Mouse (Mus musculus) intestine, embryonic 15.5 days (tissue): Measurements from ENCODE around the gene Nxpe4. TPM values are rescaled to one million over a fixed set of nuclear protein-coding genes. Genes with fewer than 3 reads are reported as not detected.
"Not testable (repeated sequence)": the region's sequence is repeated elsewhere in the genome, so short reads cannot be mapped to it uniquely, and the experiment has no call there.

Experiments
- ATAC-seq: fragments of 200-750 bp; cut with Nextera tagmentation; 2 replicates; pipeline ENCODE4 v1.8.0; 2017; ENCODE audit warnings: moderate TSS enrichment, moderate library complexity
- H3K27ac ChIP-seq: fragments of 300-500 bp; sonication (generic); 2 replicates; pipeline ENCODE4 v1.5.1; 2015; ENCODE audit warnings: mild to moderate bottlenecking, inconsistent platforms
- H3K27me3 ChIP-seq: fragments of 300-500 bp; sonication (generic); replicated peaks from 2 replicates; pipeline ENCODE4 v1.6.1; 2015; ENCODE audit warnings: inconsistent platforms
- H3K36me3 ChIP-seq: fragments of 300-500 bp; sonication (generic); 2 replicates; pipeline ENCODE4 v1.6.1; 2015; ENCODE audit warnings: inconsistent platforms
- H3K4me1 ChIP-seq: fragments of 300-500 bp; sonication (generic); replicated peaks from 2 replicates; pipeline ENCODE4 v1.6.1; 2015; ENCODE audit warnings: inconsistent platforms
- H3K4me2 ChIP-seq: fragments of 300-500 bp; sonication (generic); replicated peaks from 2 replicates; pipeline ENCODE4 v1.6.1; 2015; ENCODE audit warnings: mild to moderate bottlenecking, inconsistent platforms
- H3K4me3 ChIP-seq: fragments of 300-500 bp; sonication (generic); replicated peaks from 2 replicates; pipeline ENCODE4 v1.5.1; 2015; ENCODE audit warnings: inconsistent platforms
- H3K9ac ChIP-seq: fragments of 300-500 bp; sonication (generic); 2 replicates; pipeline ENCODE4 v1.6.1; 2015; ENCODE audit warnings: inconsistent platforms
- H3K9me3 ChIP-seq: fragments of 300-500 bp; sonication (generic); 2 replicates; pipeline ENCODE4 v1.6.1; 2016; ENCODE audit warnings: inconsistent platforms
- WGBS: fragments of 180-500 bp; shearing (Covaris S2); methylation state at CpG from one replicate; pipeline ENCODE4 v1.1.7; 2015; 5-methylcytosine and 5-hydroxymethylcytosine counted together
- polyA plus RNA-seq: library from polyadenylated mRNA; unstranded; fragments of >200 nt; fragmentation: Nextera tagmentation; extraction: Ambion mirVana; gene quantifications from 2 replicates; pipeline ENCODE4 v1.2.1, GENCODE M21; 2015

The Nxpe4 gene
- polyA plus RNA-seq = 4.7 and 4.8 TPM in 2 replicates

DNA sequence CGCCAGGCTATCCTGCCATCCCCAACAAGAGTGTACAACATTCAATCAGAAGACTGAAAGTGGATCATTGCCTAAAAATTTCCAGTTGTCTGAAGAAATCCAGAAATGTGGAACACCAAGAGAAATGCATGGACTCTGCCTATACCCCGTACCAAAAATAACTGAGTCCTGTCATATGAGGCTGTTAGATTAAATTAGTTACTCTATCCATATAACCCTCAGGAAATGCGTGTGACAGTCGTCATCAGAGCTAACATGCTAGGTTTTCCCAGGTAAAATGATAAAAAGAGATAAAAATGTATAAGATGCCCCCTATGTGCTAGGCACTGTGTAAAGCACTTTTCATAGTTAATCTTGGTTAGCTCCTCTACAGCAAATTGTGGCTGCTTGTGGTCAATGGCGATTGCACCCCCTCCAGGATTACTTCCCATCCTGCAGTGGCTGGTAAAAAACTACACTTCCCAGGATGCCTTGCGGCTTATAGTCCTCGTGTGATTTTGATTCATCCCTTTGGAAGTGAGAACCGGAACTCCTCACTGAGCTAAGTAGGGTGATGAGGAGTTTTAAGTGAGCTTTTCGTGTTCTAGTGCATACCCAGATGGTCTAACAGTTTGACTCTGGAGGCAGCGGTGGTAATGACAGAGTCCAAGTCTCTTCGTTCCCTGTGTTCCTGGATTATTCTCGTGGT, at the start of gene Nxpe4:
TSS of gene Nxpe4 (plus strand) at position 519 of the 688 bp plus-strand sequence.
- 28% methylated on average over 12 of the region's 12 CpGs for WGBS
- no peak within 1 kb of the TSS for H3K27ac ChIP-seq
- H3K4me2 ChIP-seq = peak within 1 kb of the TSS; percentile 56
- no peaks in the 10 kb centered on the region for H3K27me3 ChIP-seq
- peak; percentile 78; the same call in 1 of the 2 replicates for ATAC-seq
- H3K9me3 ChIP-seq = no peaks in the 10 kb centered on the region
- peak within 1 kb of the TSS; percentile 41 for H3K4me3 ChIP-seq
- peak within 1 kb of the TSS; percentile 8; the same call in 1 of the 2 replicates for H3K9ac ChIP-seq
- H3K36me3 ChIP-seq = no peaks in the 10 kb centered on the region
- 0 out of 2 replicates have a peak, but pooled peaks cover 2% of the 10 kb centered on the region for H3K4me1 ChIP-seq

- no peaks in the 10 kb centered on the region for H3K4me1 ChIP-seq
- no peaks in the 10 kb centered on the region for H3K9me3 ChIP-seq
- no peak for ATAC-seq
- H3K27me3 ChIP-seq = no peaks in the 10 kb centered on the region
- no peak overlapping the region for H3K4me2 ChIP-seq
- H3K36me3 ChIP-seq = no peaks in the 10 kb centered on the region
- no peak overlapping the region for H3K4me3 ChIP-seq
- WGBS = 25% methylated on average over 3 of the region's 3 CpGs
- no peak overlapping the region for H3K9ac ChIP-seq
- no peak overlapping the region for H3K27ac ChIP-seq
Measured at GRCm38 (mm10) chr9:48126815-48127214, 35.0 kb upstream of the Nxpe4 start.

DNA sequence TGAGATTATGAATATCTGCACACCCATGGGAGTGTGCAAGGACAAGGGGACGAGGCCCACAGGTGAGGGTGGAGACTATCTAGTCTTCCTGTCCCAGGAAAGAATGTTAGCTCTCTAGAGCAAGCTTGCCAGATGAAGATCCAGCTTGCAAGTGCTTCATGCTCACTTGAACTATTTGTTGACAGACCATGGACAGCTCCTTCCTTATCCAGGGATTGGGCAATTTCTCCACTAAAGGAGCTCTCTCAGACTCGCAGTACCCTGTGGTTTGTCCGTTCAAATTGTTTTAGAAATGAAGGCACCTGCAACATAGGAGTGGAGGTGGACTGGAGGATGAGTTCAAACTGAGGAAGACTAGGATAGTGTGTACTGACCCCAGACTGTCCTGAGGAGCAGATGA, 24.3 kb upstream of the Nxpe4 start:
- H3K4me2 ChIP-seq = no peak overlapping the region
- H3K27ac ChIP-seq = no peak overlapping the region
- H3K36me3 ChIP-seq = no peaks in the 10 kb centered on the region
- no peak for ATAC-seq
- H3K27me3 ChIP-seq = no peaks in the 10 kb centered on the region
- no peaks in the 10 kb centered on the region for H3K9me3 ChIP-seq
- WGBS = 13% methylated on average over 3 of the region's 3 CpGs
- no peak overlapping the region for H3K9ac ChIP-seq
- no peak overlapping the region for H3K4me3 ChIP-seq
- H3K4me1 ChIP-seq = no peaks in the 10 kb centered on the region

DNA sequence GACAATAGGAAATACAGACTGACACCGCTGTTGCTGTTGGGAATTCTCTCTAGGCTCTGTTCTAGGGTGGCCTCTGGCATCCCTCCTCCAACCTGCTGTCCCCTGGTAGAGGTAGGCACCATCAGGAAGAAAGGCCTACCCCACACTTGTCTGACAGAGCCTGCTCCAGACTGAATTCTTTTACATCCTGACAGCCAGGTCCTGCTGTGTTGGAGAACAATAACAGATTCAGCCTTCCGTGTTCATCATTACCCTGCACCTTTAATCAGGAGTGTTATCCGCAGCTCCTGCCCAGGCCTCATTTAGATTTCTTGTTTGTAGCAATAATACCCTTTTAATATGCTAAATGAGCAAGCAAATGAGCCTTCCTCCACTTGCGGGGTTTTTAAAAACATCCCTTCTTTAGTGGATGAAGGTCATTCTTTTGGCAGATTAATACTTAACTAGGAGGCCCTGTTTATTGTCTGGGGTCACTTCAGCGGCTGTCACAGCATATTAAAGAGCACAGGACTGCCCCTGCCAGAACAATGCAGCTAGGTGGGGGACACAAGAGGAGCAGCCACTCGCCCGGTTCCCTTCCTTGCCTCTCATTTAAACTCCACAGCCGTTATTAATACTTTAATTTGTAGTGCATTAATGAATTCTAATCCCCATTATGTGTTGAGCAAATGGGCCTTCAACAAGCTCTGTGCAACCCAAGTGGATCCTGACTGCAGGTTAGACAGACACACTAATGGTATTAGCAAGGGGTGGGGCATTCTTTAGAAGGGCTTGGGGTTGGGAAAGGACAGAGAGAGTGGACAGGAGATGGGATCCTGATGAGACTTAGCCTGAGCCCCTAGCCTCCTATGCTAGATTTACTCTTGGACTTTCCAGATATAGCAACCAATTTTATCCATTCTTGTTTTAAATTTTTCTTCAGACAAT, 21.1 kb upstream of the Nxpe4 start:
- Histone ChIP-seq H3K4me2 (no peak overlapping the region), H3K4me1 (no peaks in the 10 kb centered on the region), H3K4me3 (no peak overlapping the region), H3K27me3 (no peaks in the 10 kb centered on the region), H3K27ac (no peak overlapping the region), H3K9me3 (no peaks in the 10 kb centered on the region), H3K36me3 (no peaks in the 10 kb centered on the region), H3K9ac (no peak overlapping the region)
- ATAC-seq = no peak
- WGBS = 37% methylated on average over 8 of the region's 8 CpGs

- no peaks in the 10 kb centered on the region for H3K27me3 ChIP-seq
- 85% methylated on average over 6 of the region's 6 CpGs for WGBS
- no peak for ATAC-seq
Measured at GRCm38 (mm10) chr9:48142646-48143045, 19.2 kb upstream of the Nxpe4 start.

DNA sequence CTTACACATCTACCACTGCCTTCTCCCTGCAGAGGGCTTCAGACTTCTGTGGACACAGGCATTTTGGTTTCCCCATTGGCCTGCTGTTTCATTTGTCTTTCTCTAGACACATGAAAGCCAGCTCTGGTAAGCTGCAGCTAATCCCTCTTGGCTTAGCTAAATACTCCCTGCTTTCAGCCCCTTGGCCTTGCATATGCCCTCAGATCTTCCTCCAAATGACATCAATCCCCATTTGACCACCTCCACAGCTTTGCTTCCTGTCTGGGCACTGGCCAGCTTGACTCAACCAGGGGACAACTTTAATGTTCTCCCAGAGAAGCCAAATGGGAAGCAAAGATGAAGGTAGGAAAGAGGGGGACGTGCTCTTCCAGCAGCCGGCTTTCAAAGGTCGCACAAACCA, 15.1 kb upstream of the Nxpe4 start:
- no peak overlapping the region for H3K4me3 ChIP-seq
- no peaks in the 10 kb centered on the region for H3K4me1 ChIP-seq
- no peak overlapping the region for H3K9ac ChIP-seq
- no peak overlapping the region for H3K27ac ChIP-seq
- no peaks in the 10 kb centered on the region for H3K27me3 ChIP-seq
- WGBS = 80% methylated on average over 3 of the region's 3 CpGs
- no peaks in the 10 kb centered on the region for H3K36me3 ChIP-seq
- H3K4me2 ChIP-seq = no peak overlapping the region
- H3K9me3 ChIP-seq = no peaks in the 10 kb centered on the region
- ATAC-seq = no peak

More at GRCm38 (mm10) chr9:48142646-48143045, 19.2 kb upstream of the Nxpe4 start:
- Histone ChIP-seq H3K4me1 (no peaks in the 10 kb centered on the region), H3K36me3 (no peaks in the 10 kb centered on the region), H3K9ac (no peak overlapping the region), H3K9me3 (no peaks in the 10 kb centered on the region), H3K4me3 (no peak overlapping the region), H3K4me2 (no peak overlapping the region), H3K27ac (no peak overlapping the region)

GRCm38 (mm10) chr9:48166531-48166930, 4.7 kb downstream of the Nxpe4 start:
- ATAC-seq, H3K9ac ChIP-seq, H3K4me1 ChIP-seq, H3K27me3 ChIP-seq, H3K4me2 ChIP-seq, H3K9me3 ChIP-seq, H3K36me3 ChIP-seq, H3K27ac ChIP-seq, H3K4me3 ChIP-seq: not testable (repeated sequence)
- 48% methylated on average over 6 of the region's 6 CpGs for WGBS

DNA sequence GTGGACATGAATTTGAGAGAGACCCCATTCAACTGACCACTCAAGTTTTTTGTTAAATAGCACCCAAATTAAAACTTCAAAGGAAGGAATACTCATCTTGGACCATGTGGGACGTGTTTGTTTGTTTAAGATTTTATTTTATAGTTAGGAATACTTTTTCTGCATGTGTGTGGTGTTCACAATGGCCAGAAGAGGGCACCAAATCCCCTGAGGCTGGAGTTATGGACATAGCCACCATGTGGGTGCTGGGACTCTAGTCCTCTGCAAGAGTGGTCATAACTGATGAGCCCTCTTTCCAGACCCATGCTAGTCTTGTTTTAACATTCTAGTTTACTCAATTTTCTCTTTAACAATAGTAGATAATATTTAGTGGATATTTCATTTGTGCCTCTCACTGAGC, 14.9 kb downstream of the Nxpe4 start:
- H3K27ac ChIP-seq = no peak overlapping the region
- ATAC-seq = no peak
- no peak overlapping the region for H3K9ac ChIP-seq
- 61% methylated on average over 1 of the region's 1 CpGs for WGBS
- H3K27me3 ChIP-seq = no peaks in the 10 kb centered on the region
- no peaks in the 10 kb centered on the region for H3K9me3 ChIP-seq
- no peaks in the 10 kb centered on the region for H3K4me1 ChIP-seq
- no peak overlapping the region for H3K4me2 ChIP-seq
- no peak overlapping the region for H3K4me3 ChIP-seq
- no peaks in the 10 kb centered on the region for H3K36me3 ChIP-seq

GRCm38 (mm10) chr9:48181300-48181699, 19.5 kb downstream of the Nxpe4 start:
- ATAC-seq = no peak
- H3K4me3 ChIP-seq = no peak overlapping the region
- no peaks in the 10 kb centered on the region for H3K9me3 ChIP-seq
- H3K9ac ChIP-seq = no peak overlapping the region
- H3K27ac ChIP-seq = no peak overlapping the region
- WGBS = 90% methylated on average over 7 of the region's 7 CpGs
- H3K4me1 ChIP-seq = no peaks in the 10 kb centered on the region
- no peaks in the 10 kb centered on the region for H3K27me3 ChIP-seq
- H3K4me2 ChIP-seq = no peak overlapping the region
- H3K36me3 ChIP-seq = no peaks in the 10 kb centered on the region

GRCm38 (mm10) chr9:48182718-48183414, 21.0 kb downstream of the Nxpe4 start:
- WGBS = 63% methylated on average over 7 of the region's 7 CpGs
- Histone ChIP-seq H3K4me3 (no peak overlapping the region), H3K4me2 (no peak overlapping the region), H3K9ac (no peak overlapping the region), H3K9me3 (no peaks in the 10 kb centered on the region), H3K4me1 (no peaks in the 10 kb centered on the region), H3K27me3 (no peaks in the 10 kb centered on the region), H3K27ac (no peak overlapping the region), H3K36me3 (no peaks in the 10 kb centered on the region)
- no peak for ATAC-seq

- H3K27me3 ChIP-seq = no peaks in the 10 kb centered on the region
- ATAC-seq = no peak
- no peak overlapping the region for H3K27ac ChIP-seq
- no peak overlapping the region for H3K9ac ChIP-seq
- 74% methylated on average over 7 of the region's 7 CpGs for WGBS
- no peaks in the 10 kb centered on the region for H3K36me3 ChIP-seq
- H3K9me3 ChIP-seq = no peaks in the 10 kb centered on the region
- no peak overlapping the region for H3K4me2 ChIP-seq
- H3K4me3 ChIP-seq = no peak overlapping the region
- H3K4me1 ChIP-seq = no peaks in the 10 kb centered on the region
Measured at GRCm38 (mm10) chr9:48184319-48184718, 22.5 kb downstream of the Nxpe4 start.

- H3K27me3 ChIP-seq = no peaks in the 10 kb centered on the region
- H3K4me1 ChIP-seq = no peaks in the 10 kb centered on the region
- no peak overlapping the region for H3K27ac ChIP-seq
- H3K9me3 ChIP-seq = no peaks in the 10 kb centered on the region
- ATAC-seq = no peak
- H3K4me3 ChIP-seq = no peak overlapping the region
- H3K4me2 ChIP-seq = no peak overlapping the region
- 78% methylated on average over 6 of the region's 6 CpGs for whole genome bisulfite sequencing
- no peak overlapping the region for H3K9ac ChIP-seq
- no peaks in the 10 kb centered on the region for H3K36me3 ChIP-seq
Measured at GRCm38 (mm10) chr9:48188854-48189253, 27.0 kb downstream of the Nxpe4 start.
